Mouse (Mus musculus) bone marrow, adult 2 months (tissue): ENCODE measurements at regions not wholly inside any gene's neighbourhood (a gene's known extent, or its start where the extent isn't known, plus 50 kb on each side); places are given as distances from the start of the nearest gene placed in this dataset.

Experiments used
- CTCF ChIP-seq: fragments of 200-500 bp; IDR thresholded peaks from 2 replicates; pipeline ENCODE4 v1.5.1; 2011; ENCODE audit warnings: low read length, control low read depth; ENCODE audit not compliant: control insufficient read depth, insufficient read depth
- POLR2A ChIP-seq: fragments of 200-500 bp; IDR thresholded peaks from 2 replicates; pipeline ENCODE4 v1.6.1; 2011; ENCODE audit warnings: low read depth, mild to moderate bottlenecking, control low read depth, low read length, borderline replicate concordance; ENCODE audit not compliant: control insufficient read depth

- TF ChIP-seq POLR2A, result no peak
- no peak for TF ChIP-seq CTCF
Measured at GRCm38 (mm10) chr12:113417521-113417920, 71.8 kb upstream of the Adam6b start.
